Mouse (Mus musculus): ENCODE data around the gene Slco3a1. TPM values are rescaled to one million over a fixed set of nuclear protein-coding genes. Genes with fewer than 3 reads are reported as not detected.

Gene Slco3a1
- total RNA-seq (2021) = 10 to 100 TPM; 44.7 to 47.7 TPM

GRCm38 (mm10) chr7:74554608-74555311 is at the start of gene Slco3a1:
Gene Slco3a1, minus strand, starts transcription at chr7:74554780.
- DNase-seq = peak; percentile 75

DNA sequence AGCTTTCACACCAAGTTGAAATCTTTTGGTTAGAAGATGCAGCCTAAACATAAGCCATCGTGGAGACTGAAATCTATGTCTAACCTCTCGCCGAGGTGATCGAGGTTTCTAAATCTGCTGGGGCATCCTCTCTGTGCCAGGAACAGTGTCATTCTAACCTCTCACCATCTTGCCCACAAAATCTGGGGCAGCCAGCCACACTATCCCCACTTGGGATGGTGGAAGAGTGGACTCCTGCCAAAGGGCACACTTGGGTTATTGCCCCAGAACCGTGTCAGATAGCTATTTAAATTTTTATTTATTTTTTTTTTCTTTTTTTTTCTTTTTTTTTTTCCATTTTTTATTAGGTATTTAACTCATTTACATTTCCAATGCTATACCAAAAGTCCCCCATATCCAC is 46.4 kb upstream of the Slco3a1 start:
- DNase-seq = no peak

- DNase-seq = no peak
Measured at GRCm38 (mm10) chr7:74579411-74579810, 24.8 kb upstream of the Slco3a1 start.

- DNase-seq = no peak
Measured at GRCm38 (mm10) chr7:74575678-74576077, 21.1 kb upstream of the Slco3a1 start.

- peak; percentile 80 for DNase-seq
Measured at GRCm38 (mm10) chr7:74555416-74555815, 836 bp upstream of the Slco3a1 start.

DNA sequence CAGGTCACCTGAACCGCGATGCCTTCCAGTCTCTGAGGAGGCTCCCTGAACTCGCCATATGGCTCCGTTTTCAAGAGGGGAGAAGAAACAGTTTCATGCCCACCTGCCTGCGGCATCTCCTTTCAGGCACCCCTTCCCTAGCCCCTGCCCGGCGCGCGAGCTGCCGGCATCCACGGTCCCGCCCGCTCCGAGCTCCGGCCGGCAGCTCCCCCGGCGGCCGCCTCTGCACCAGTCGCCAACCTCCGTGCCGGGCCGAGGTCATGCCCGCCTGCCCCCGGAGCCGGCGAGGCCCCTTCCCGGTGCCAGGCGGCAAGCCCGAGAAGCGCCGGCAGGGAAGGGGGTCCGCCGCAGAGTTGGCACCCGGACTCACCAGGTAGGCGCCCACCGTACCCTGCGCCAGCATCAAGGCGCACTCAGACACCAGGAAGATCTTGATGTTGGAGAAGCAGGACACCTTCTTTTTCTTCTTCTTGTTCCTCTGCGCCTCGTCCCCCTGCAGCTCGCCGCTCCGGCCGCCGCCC is 479 bp downstream of the Slco3a1 start:
- DNase-seq = peak; percentile 69

- DNase-seq = no peak
Measured at GRCm38 (mm10) chr7:74553111-74553650, 1.4 kb downstream of the Slco3a1 start.

DNA sequence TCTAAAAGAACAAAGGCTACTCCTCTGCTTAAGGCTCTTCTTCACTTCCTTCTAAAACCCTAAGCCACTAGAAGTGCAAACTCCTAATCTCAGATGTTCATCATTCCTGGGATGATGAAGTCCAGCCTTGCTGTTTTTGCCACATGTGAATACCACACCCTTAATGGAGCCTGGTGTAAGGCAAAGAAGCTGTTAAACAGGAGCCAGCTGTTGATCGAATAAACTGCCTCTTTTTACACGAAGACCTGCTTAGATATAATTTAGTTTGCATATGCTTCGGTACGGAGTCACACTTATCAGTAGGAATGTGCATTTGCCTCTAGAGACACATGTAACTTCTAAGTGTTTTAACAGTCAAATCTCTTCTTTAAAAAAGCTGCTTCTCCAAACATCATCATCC is 2.0 kb downstream of the Slco3a1 start:
- no peak for DNase-seq

- DNase-seq = no peak
Measured at GRCm38 (mm10) chr7:74552000-74552358, 2.6 kb downstream of the Slco3a1 start.

DNA sequence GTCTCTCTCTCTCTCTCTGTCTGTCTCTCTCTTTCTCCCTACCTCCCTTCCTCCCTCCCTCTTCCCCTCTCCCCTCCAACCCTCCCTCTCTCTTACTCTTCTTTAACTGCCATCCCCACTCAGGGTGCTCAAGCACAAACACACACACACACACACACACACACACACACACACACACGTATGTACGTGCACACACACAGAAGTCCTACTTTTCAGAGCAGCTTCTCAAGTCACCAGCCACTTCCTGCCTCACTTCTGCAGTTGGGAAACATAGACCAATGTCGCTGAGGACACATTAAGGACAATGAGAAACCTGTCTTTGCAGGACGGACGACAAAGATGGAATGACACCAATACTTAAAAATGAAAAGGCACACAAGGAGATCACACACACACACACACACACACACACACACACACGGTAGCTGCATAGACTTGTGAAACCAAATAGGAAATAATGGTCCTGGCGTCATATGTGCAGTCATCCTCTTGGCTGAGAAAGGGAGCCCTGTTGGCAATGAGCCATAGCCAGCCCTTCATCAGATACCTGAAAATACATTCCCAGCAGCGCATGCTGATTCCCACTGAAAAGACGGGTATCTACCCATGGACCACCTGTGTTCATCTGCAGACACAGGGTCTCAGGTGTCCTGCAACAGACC is 3.1 kb downstream of the Slco3a1 start:
- DNase-seq = no peak

- DNase-seq = no peak
Measured at GRCm38 (mm10) chr7:74549686-74550085, 4.9 kb downstream of the Slco3a1 start.

DNA sequence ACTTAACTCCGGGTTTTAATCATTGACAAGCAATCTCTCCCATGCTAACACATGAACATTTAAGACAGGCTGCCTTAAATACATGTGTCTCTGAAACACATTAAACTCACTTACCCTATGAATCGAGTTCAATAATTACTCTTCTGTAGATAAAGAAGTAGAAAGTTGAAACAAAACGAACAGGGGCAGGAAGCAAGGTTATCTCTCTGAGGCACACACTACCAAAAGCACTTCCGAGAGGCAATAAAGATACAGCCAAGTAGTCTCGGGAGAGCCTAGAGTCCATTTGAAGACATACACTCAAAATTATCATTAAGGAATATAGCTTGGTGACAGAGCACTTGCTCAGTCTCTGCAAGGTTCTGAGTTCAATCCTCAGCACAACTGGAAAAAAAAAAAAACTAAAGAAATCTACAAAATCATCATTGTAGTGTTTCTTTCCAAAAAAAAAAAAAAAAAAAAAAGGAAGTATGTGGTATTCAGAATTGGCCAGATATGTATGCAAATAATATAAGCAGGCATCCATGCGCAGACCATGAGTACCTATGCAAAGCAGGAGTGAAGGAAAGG is 5.5 kb downstream of the Slco3a1 start:
- DNase-seq = no peak

DNA sequence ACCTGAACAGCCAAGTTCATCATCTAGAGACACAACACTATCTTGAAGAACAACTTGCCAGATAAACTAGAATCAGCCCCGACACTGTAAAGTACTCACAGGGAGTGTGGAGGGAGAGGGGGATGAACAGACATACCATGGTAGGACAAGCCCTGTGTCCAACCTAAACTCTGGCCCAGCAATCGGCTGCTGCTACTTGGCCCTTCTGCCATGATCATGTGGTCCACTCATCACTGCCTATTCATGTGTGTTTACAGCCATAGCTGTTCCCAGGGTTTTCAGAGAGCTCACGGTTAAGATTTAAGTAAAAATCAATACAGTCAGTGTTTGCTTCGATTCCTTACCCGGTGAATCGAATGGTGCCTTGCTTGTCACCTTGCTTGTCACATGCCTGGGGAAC is 7.9 kb downstream of the Slco3a1 start:
- DNase-seq = no peak

- no peak for DNase-seq
Measured at GRCm38 (mm10) chr7:74545498-74545990, 9.0 kb downstream of the Slco3a1 start.

GRCm38 (mm10) chr7:74544306-74544705 is 10.3 kb downstream of the Slco3a1 start:
- no peak for DNase-seq

DNA sequence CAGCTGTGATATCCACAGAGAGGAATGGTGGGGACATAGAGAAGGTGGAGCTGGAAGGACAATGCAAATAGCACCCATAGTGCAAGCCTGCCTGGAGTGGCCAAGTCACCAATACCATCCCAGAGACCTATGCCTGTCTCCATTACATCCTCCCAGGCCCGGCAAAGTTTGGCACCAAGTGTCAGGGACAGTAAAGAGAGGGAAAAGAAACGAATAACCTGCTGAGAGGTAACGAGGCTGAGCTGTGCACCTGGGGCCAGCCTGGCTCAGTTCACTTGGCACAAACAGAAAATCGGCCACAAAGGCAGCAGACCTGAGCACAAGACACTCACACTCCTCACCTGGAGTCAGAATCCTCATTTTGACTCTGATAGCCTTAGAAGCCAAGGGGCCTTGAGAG is 12.6 kb downstream of the Slco3a1 start:
- no peak for DNase-seq

GRCm38 (mm10) chr7:74540933-74541725 is 13.5 kb downstream of the Slco3a1 start:
- DNase-seq = no peak

DNA sequence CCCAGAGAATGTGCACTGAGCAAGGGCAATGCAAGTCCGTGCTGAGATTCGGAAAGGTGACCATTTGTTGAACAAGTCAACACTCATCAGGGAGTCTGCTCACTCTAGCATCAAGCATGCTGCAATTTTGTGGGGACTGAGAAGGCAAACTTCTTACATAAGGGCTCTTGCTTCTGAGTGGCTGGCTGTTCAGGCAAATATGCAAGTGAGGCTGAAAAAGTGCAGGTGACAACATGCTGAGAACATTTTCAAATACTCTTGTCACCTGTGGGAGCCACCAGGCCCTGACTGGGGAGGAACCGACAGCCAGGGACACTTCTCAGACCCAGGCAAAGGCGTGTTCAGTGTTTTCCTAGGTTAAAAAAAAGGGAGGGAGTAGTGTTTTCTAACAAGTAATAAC is 18.4 kb downstream of the Slco3a1 start:
- DNase-seq = no peak

GRCm38 (mm10) chr7:74531468-74532097 is 23.0 kb downstream of the Slco3a1 start:
- no peak for DNase-seq

DNA sequence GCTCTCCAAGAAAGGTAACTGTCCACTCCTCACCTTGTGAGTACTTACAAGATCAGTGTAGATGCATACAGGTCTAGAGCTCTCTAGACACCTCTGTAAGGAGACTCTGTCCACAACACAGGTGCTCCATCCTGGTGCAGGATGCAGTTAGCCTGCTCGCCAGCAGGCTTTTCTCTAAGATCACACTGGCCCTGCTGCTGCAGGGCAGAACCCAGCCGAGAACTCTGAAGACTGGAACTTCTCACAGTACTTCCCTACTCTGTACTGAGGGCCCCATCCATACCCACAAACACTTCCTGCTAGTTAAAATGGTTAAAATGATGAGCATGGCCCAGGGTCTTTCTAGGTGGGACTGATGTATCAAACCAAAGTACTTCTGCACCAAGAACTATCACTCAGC is 24.7 kb downstream of the Slco3a1 start:
- no peak for DNase-seq

GRCm38 (mm10) chr7:74529183-74529757 is 25.3 kb downstream of the Slco3a1 start:
- no peak for DNase-seq

DNA sequence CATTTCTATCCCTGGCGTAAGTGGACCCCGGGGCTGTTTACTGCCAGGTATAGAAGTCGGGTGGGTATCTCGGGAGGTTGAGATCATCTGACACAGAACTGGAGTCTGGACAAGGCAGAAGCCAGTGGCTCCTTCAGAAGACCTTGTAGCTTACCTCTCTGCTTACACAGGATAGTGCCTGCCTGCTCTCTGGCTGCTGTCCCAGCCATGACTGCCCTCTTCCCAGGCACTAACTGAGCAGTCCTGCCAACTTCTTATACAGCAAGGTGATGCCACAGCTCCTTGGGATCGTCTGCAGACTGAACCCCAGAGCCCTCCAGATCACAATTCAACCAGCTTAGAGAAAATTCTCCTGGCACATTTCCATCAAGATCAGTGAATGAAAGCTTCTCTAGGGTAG is 26.4 kb downstream of the Slco3a1 start:
- no peak for DNase-seq

Data from heart, postnatal 4 days (tissue).